9 mouse cellular contexts compared by ENCODE assay signal in genomic region chr12:112620354-112621061, GRCm38 (mm10). TPM values are rescaled to one million over a fixed set of nuclear protein-coding genes. Genes with fewer than 3 reads are reported as not detected.
DNase-seq lines count a peak whose midpoint lies in the region; ATAC-seq and TF ChIP-seq lines count a peak whose summit lies in the region.
"Had no signal": no experiment of that assay in that cellular context is flagged by ENCODE, and none has a peak within 500 bp of the region (broad histone marks: within the 10 kb centered on the region; RNA-seq: fewer than 3 reads in every experiment).

No protein-coding gene starts in this region.

- TF ChIP-seq CTCF in MEL (IDR thresholded peaks at IDR 0.05 in 2 of 3, conservative IDR thresholded peaks at IDR 0.05 in 1 of 3; ENCODE audit: control insufficient read depth in 1 of 3, insufficient read depth in 1 of 3, low read depth in 2 of 3, low read length in 3 of 3, poor library complexity in 1 of 3, severe bottlenecking in 1 of 3): no peak
- no peak for TF ChIP-seq CTCF in heart, postnatal 0 days (IDR thresholded peaks at IDR 0.05; ENCODE audit: low read depth)

- 7% methylated on average over 16 of the region's 16 CpGs for WGBS in heart, embryonic 11.5 days (ENCODE audit: insufficient replicate concordance)
- 11% methylated on average over 16 of the region's 16 CpGs for WGBS in heart, postnatal 0 days
- WGBS in midbrain, embryonic 11.5 days: 12% methylated on average over 16 of the region's 16 CpGs

- H3K27ac ChIP-seq in heart, embryonic 11.5 days (ENCODE audit: low read depth, low read length): peak overlapping the region; percentile 92
- peak overlapping the region; percentile 15; the same call in 1 of the 2 replicates for H3K27ac ChIP-seq in MEL (ENCODE audit: control insufficient read depth, low read depth, low read length)
- peak overlapping the region; percentile 88 for H3K27ac ChIP-seq in heart, postnatal 0 days (ENCODE audit: low read depth)
- no peak overlapping the region for H3K27ac ChIP-seq in midbrain, embryonic 11.5 days (ENCODE audit: low read depth, low read length)

- ATAC-seq in heart, embryonic 11.5 days (replicated peaks; ENCODE audit: insufficient number of reproducible peaks, low FRiP score, low TSS enrichment): peak; percentile 1; the same call in 1 of the 2 replicates
- ATAC-seq in heart, postnatal 0 days (ENCODE audit: insufficient read depth, low read depth): peak; percentile 9
- no peak for ATAC-seq in midbrain, embryonic 11.5 days (ENCODE audit: low FRiP score)

- no peaks in the 10 kb centered on the region for H3K36me3 ChIP-seq in heart, embryonic 11.5 days (ENCODE audit: control insufficient read depth, insufficient read depth, low read length)
- peaks cover 0 to 29% of the 10 kb centered on the region in 2 experiments; a peak in 2 of 4 replicates for H3K36me3 ChIP-seq in MEL (ENCODE audit: control insufficient read depth in 1 of 2, insufficient read depth in 2 of 2, low read length in 2 of 2)
- H3K36me3 ChIP-seq in heart, postnatal 0 days (replicated peaks; ENCODE audit: control insufficient read depth, insufficient read depth, low read length): no peaks in the 10 kb centered on the region
- H3K36me3 ChIP-seq in midbrain, embryonic 11.5 days (ENCODE audit: control insufficient read depth, insufficient read depth, low read length): no peaks in the 10 kb centered on the region

- no peak for TF ChIP-seq EP300 in MEL (IDR thresholded peaks at IDR 0.05; ENCODE audit: low read depth in 1 of 2, low read length in 2 of 2)
- no peak for TF ChIP-seq EP300 in heart, postnatal 0 days (IDR thresholded peaks at IDR 0.05; ENCODE audit: low read depth)

- no peak for TF ChIP-seq RAD21 in MEL (IDR thresholded peaks at IDR 0.05; ENCODE audit: low read depth, low read length)

- H3K4me1 ChIP-seq in heart, embryonic 11.5 days (ENCODE audit: control insufficient read depth, insufficient read depth, low read length): peaks cover 56% of the 10 kb centered on the region
- H3K4me1 ChIP-seq in MEL (ENCODE audit: control insufficient read depth in 1 of 2, insufficient read depth in 2 of 2, low read length in 2 of 2): peaks cover 22 to 43% of the 10 kb centered on the region in 2 experiments
- H3K4me1 ChIP-seq in heart, postnatal 0 days (ENCODE audit: control insufficient read depth, insufficient read depth): peaks cover 44% of the 10 kb centered on the region; the same call in 1 of the 2 replicates
- H3K4me1 ChIP-seq in midbrain, embryonic 11.5 days (ENCODE audit: control insufficient read depth, insufficient read depth, low read length): peaks cover 19% of the 10 kb centered on the region

- peak overlapping the region; percentile 93 for H3K4me2 ChIP-seq in heart, embryonic 11.5 days
- peak overlapping the region; percentile 88 for H3K4me2 ChIP-seq in heart, postnatal 0 days (ENCODE audit: low read depth, low read length)
- H3K4me2 ChIP-seq in midbrain, embryonic 11.5 days: peak overlapping the region; percentile 95

- no peaks in the 10 kb centered on the region for H3K9me3 ChIP-seq in heart, embryonic 11.5 days (replicated peaks; ENCODE audit: control insufficient read depth, low read length)
- no peaks in the 10 kb centered on the region for H3K9me3 ChIP-seq in MEL (replicated peaks; ENCODE audit: insufficient read depth, low read length)
- H3K9me3 ChIP-seq in heart, postnatal 0 days (replicated peaks; ENCODE audit: control insufficient read depth, low read length): no peaks in the 10 kb centered on the region
- no peaks in the 10 kb centered on the region for H3K9me3 ChIP-seq in midbrain, embryonic 11.5 days (ENCODE audit: control insufficient read depth, low read length)

- peak overlapping the region; percentile 87 for H3K9ac ChIP-seq in heart, embryonic 11.5 days (ENCODE audit: low read depth, low read length)
- H3K9ac ChIP-seq in MEL (ENCODE audit: control insufficient read depth, low read depth, low read length, poor library complexity, severe bottlenecking): peak overlapping the region; percentile 73
- peak overlapping the region; percentile 63 for H3K9ac ChIP-seq in heart, postnatal 0 days (replicated peaks; ENCODE audit: low read depth, low read length)
- H3K9ac ChIP-seq in midbrain, embryonic 11.5 days (ENCODE audit: low read length): peak overlapping the region; percentile 72

- intact Hi-C loops in left cerebral cortex, postnatal 14 days (cut with DNase I): loop anchor here (5.0 kb wide), 1 partner anchor 68 kb away; no protein-coding TSS in a partner anchor

- peak overlapping the region; percentile 58 for H3K4me3 ChIP-seq in heart, embryonic 11.5 days (ENCODE audit: low read depth, low read length)
- peak overlapping the region; percentile 56 to 64 for H3K4me3 ChIP-seq in MEL (ENCODE audit: control insufficient read depth in 1 of 2, insufficient read depth in 1 of 2, low read depth in 2 of 2, low read length in 2 of 2)
- H3K4me3 ChIP-seq in heart, postnatal 0 days (ENCODE audit: low read depth, low read length): peak overlapping the region; percentile 56
- peak overlapping the region; percentile 43 for H3K4me3 ChIP-seq in midbrain, embryonic 11.5 days (ENCODE audit: low read depth, low read length)

- DNase-seq in heart, adult 18-20 months: no peak
- DNase-seq in MEL (ENCODE audit: low read depth, low spot score): peak; percentile 77
- peak; percentile 47 for DNase-seq in heart, postnatal 0 days (ENCODE audit: low spot score)
- peak; percentile 91 for DNase-seq in midbrain, embryonic 11.5 days (ENCODE audit: low spot score, missing footprints)
- no peak for DNase-seq in frontal cortex, adult 2 months (ENCODE audit: extremely low spot score in 1 of 2, low spot score in 1 of 2)
- DNase-seq in urinary bladder, postnatal 36 days (ENCODE audit: low spot score in 2 of 2): no peak
- no peak for DNase-seq in left cerebral cortex, postnatal 14 days (ENCODE audit: low spot score in 2 of 2)

- H3K27me3 ChIP-seq in heart, embryonic 11.5 days (ENCODE audit: control insufficient read depth, insufficient read depth, low read length): peaks cover 10% of the 10 kb centered on the region
- no peaks in the 10 kb centered on the region for H3K27me3 ChIP-seq in MEL (ENCODE audit: control insufficient read depth in 1 of 2, insufficient read depth in 2 of 2, low read length in 2 of 2)
- H3K27me3 ChIP-seq in heart, postnatal 0 days (ENCODE audit: control insufficient read depth, insufficient read depth, low read length): peaks cover 8% of the 10 kb centered on the region
- H3K27me3 ChIP-seq in midbrain, embryonic 11.5 days (ENCODE audit: control insufficient read depth, insufficient read depth, low read length): peaks cover 27% of the 10 kb centered on the region
- H3K27me3 ChIP-seq: Patski had no signal

- peaks cover 6% of the 10 kb centered on the region; the same call in 1 of the 2 replicates for H3K79me2 ChIP-seq in MEL (ENCODE audit: control insufficient read depth, insufficient read depth, low read length, poor library complexity)

- no peak for TF ChIP-seq POLR2A in MEL (IDR thresholded peaks at IDR 0.05; ENCODE audit: control insufficient read depth in 1 of 2, insufficient read depth in 1 of 2, low read depth in 1 of 2, low read length in 2 of 2, poor library complexity in 1 of 2)

RNA-seq across cellular contexts. Expression of gene Adssl1, which starts 0.7 kb away (rescaled TPM):
- 73.3 and 75.2 TPM in 2 replicates for polyA plus RNA-seq in heart, embryonic 11.5 days (2014; fragmentation: Nextera tagmentation; extraction: Ambion mirVana)
- total RNA-seq in heart, adult 18-20 months (2021): 100 to 1,000 TPM; 192 to 206 TPM
- 36.0 and 58.2 TPM in 2 replicates for total RNA-seq in MEL (2012; rRNA removed)
- polyA plus RNA-seq in MEL (2012; ENCODE audit: insufficient read depth in 1 of 2, insufficient read length in 2 of 2, low read depth in 1 of 2, low replicate concordance in 2 of 2, missing spikeins in 1 of 2): 10 to 100 TPM in 1 of 2 experiments, not detected in 1; 63.9 TPM
- total RNA-seq in heart, postnatal 0 days (2014; rRNA removed; ENCODE audit: low replicate concordance): 86.8 and 106 TPM in 2 replicates
- polyA plus RNA-seq in heart, postnatal 0 days (2015; fragmentation: Nextera tagmentation; extraction: Ambion mirVana): 159 and 176 TPM in 2 replicates
- 1.9 and 2.7 TPM in 2 replicates for polyA plus RNA-seq in midbrain, embryonic 11.5 days (2014; fragmentation: Nextera tagmentation; extraction: Ambion mirVana)
- polyA plus RNA-seq in frontal cortex, adult 2 months (2012; rRNA removed): 32.6 and 33.0 TPM in 2 replicates
- total RNA-seq in left cerebral cortex, postnatal 14 days (2021): 1 to 10 TPM; 6.5 to 8.4 TPM

RNA-seq across cellular contexts. Expression of gene Siva1, which starts 24.0 kb away (rescaled TPM):
- polyA plus RNA-seq in heart, embryonic 11.5 days (2014; fragmentation: Nextera tagmentation; extraction: Ambion mirVana): 141 and 156 TPM in 2 replicates
- 10 to 100 TPM; 31.7 to 35.2 TPM for total RNA-seq in heart, adult 18-20 months (2021)
- total RNA-seq in MEL (2012; rRNA removed): 591 and 659 TPM in 2 replicates
- 100 to 1,000 TPM in 1 of 2 experiments, not detected in 1; 531 TPM for polyA plus RNA-seq in MEL (2012; ENCODE audit: insufficient read depth in 1 of 2, insufficient read length in 2 of 2, low read depth in 1 of 2, low replicate concordance in 2 of 2, missing spikeins in 1 of 2)
- 92.0 and 107 TPM in 2 replicates for total RNA-seq in heart, postnatal 0 days (2014; rRNA removed; ENCODE audit: low replicate concordance)
- polyA plus RNA-seq in heart, postnatal 0 days (2015; fragmentation: Nextera tagmentation; extraction: Ambion mirVana): 62.2 and 71.1 TPM in 2 replicates
- 182 and 230 TPM in 2 replicates for polyA plus RNA-seq in midbrain, embryonic 11.5 days (2014; fragmentation: Nextera tagmentation; extraction: Ambion mirVana)
- polyA plus RNA-seq in frontal cortex, adult 2 months (2012; rRNA removed): 24.4 and 30.2 TPM in 2 replicates
- 10 to 100 TPM; 14.5 to 16.8 TPM for total RNA-seq in left cerebral cortex, postnatal 14 days (2021)

RNA-seq across cellular contexts. Expression of gene Inf2, which starts 31.9 kb away (rescaled TPM):
- 3.2 and 3.8 TPM in 2 replicates for polyA plus RNA-seq in heart, embryonic 11.5 days (2014; fragmentation: Nextera tagmentation; extraction: Ambion mirVana)
- 10 to 100 TPM; 11.9 to 17.2 TPM for total RNA-seq in heart, adult 18-20 months (2021)
- total RNA-seq in MEL (2012; rRNA removed): 23.2 and 26.1 TPM in 2 replicates
- polyA plus RNA-seq in MEL (2012; ENCODE audit: insufficient read depth in 1 of 2, insufficient read length in 2 of 2, low read depth in 1 of 2, low replicate concordance in 2 of 2, missing spikeins in 1 of 2): 100 to 1,000 TPM in 1 of 2 experiments, 10 to 100 TPM in 1; 55.7 to 122 TPM
- total RNA-seq in heart, postnatal 0 days (2014; rRNA removed; ENCODE audit: low replicate concordance): 15.1 and 17.1 TPM in 2 replicates
- polyA plus RNA-seq in heart, postnatal 0 days (2015; fragmentation: Nextera tagmentation; extraction: Ambion mirVana): 1.8 and 2.7 TPM in 2 replicates
- polyA plus RNA-seq in midbrain, embryonic 11.5 days (2014; fragmentation: Nextera tagmentation; extraction: Ambion mirVana): 1.2 and 1.4 TPM in 2 replicates
- 87.3 and 106 TPM in 2 replicates for polyA plus RNA-seq in frontal cortex, adult 2 months (2012; rRNA removed)
- total RNA-seq in left cerebral cortex, postnatal 14 days (2021): 10 to 100 TPM; 70.1 to 84.3 TPM

RNA-seq across cellular contexts. Expression of gene Akt1, which starts 54.2 kb away (rescaled TPM):
- 94.2 and 108 TPM in 2 replicates for polyA plus RNA-seq in heart, embryonic 11.5 days (2014; fragmentation: Nextera tagmentation; extraction: Ambion mirVana)
- 100 to 1,000 TPM; 182 to 193 TPM for total RNA-seq in heart, adult 18-20 months (2021)
- total RNA-seq in MEL (2012; rRNA removed): 289 and 322 TPM in 2 replicates
- polyA plus RNA-seq in MEL (2012; ENCODE audit: insufficient read depth in 1 of 2, insufficient read length in 2 of 2, low read depth in 1 of 2, low replicate concordance in 2 of 2, missing spikeins in 1 of 2): 100 to 1,000 TPM; 764 to 827 TPM
- total RNA-seq in heart, postnatal 0 days (2014; rRNA removed; ENCODE audit: low replicate concordance): 206 and 234 TPM in 2 replicates
- 60.6 and 70.9 TPM in 2 replicates for polyA plus RNA-seq in heart, postnatal 0 days (2015; fragmentation: Nextera tagmentation; extraction: Ambion mirVana)
- 62.5 and 82.6 TPM in 2 replicates for polyA plus RNA-seq in midbrain, embryonic 11.5 days (2014; fragmentation: Nextera tagmentation; extraction: Ambion mirVana)
- 174 and 175 TPM in 2 replicates for polyA plus RNA-seq in frontal cortex, adult 2 months (2012; rRNA removed)
- total RNA-seq in left cerebral cortex, postnatal 14 days (2021): 100 to 1,000 TPM; 137 to 144 TPM

RNA-seq across cellular contexts. Expression of gene Zbtb42, which starts 58.1 kb away (rescaled TPM):
- 2.8 and 4.2 TPM in 2 replicates for polyA plus RNA-seq in heart, embryonic 11.5 days (2014; fragmentation: Nextera tagmentation; extraction: Ambion mirVana)
- total RNA-seq in heart, adult 18-20 months (2021): 1 to 10 TPM; 3.6 to 4.9 TPM
- 4.5 and 7.6 TPM in 2 replicates for total RNA-seq in MEL (2012; rRNA removed)
- 10 to 100 TPM in 1 of 2 experiments, not detected in 1; 11.4 TPM for polyA plus RNA-seq in MEL (2012; ENCODE audit: insufficient read depth in 1 of 2, insufficient read length in 2 of 2, low read depth in 1 of 2, low replicate concordance in 2 of 2, missing spikeins in 1 of 2)
- 3.2 and 18.3 TPM in 2 replicates for total RNA-seq in heart, postnatal 0 days (2014; rRNA removed; ENCODE audit: low replicate concordance)
- polyA plus RNA-seq in heart, postnatal 0 days (2015; fragmentation: Nextera tagmentation; extraction: Ambion mirVana): 4.6 TPM in 2 replicates
- 4.8 and 5.1 TPM in 2 replicates for polyA plus RNA-seq in midbrain, embryonic 11.5 days (2014; fragmentation: Nextera tagmentation; extraction: Ambion mirVana)
- 0.90 and 1.4 TPM in 2 replicates for polyA plus RNA-seq in frontal cortex, adult 2 months (2012; rRNA removed)
- total RNA-seq in left cerebral cortex, postnatal 14 days (2021): under 1 TPM; 0.25 to 0.68 TPM

Comparison
In these comparisons a context has a peak if more than half of its experiments do, and no peak if none do; other contexts are left out.
1. DNase-seq: peak in MEL (single experiment), heart, postnatal 0 days (single experiment) and midbrain, embryonic 11.5 days (single experiment); none in heart, adult 18-20 months (0 of 2), frontal cortex, adult 2 months (0 of 2), urinary bladder, postnatal 36 days (0 of 2) and left cerebral cortex, postnatal 14 days (0 of 2).
2. RNA of gene Inf2, which starts 31.9 kb away (polyA plus RNA-seq): 55.7 to 122 TPM in MEL and 87.3 to 106 TPM in frontal cortex, adult 2 months; 3.2 to 3.8 TPM in heart, embryonic 11.5 days, 1.8 to 2.7 TPM in heart, postnatal 0 days and 1.2 to 1.4 TPM in midbrain, embryonic 11.5 days; every median in the first group is over 10 times any median in the second.
3. Peak in every context shown above with its lines, with median percentiles within 50 percentile points of each other: H3K4me2 ChIP-seq, H3K4me3 ChIP-seq and H3K9ac ChIP-seq.